Mouse (Mus musculus) bone marrow macrophage, adult 2 months (primary cell): ENCODE measurements around the gene Sbk3. TPM values are rescaled to one million over a fixed set of nuclear protein-coding genes. Genes with fewer than 3 reads are reported as not detected.
"Not testable (repeated sequence)": the region's sequence is repeated elsewhere in the genome, so short reads cannot be mapped to it uniquely, and the experiment has no call there.

Experiments used
- H3K27ac ChIP-seq: 2 replicates; pipeline ENCODE4 v1.5.1; 2012; ENCODE audit warnings: low read depth, low read length; ENCODE audit not compliant: insufficient read depth
- H3K4me1 ChIP-seq: 2 replicates; pipeline ENCODE4 v1.6.1; 2012; ENCODE audit warnings: low read length; ENCODE audit not compliant: control insufficient read depth, insufficient read depth
- H3K4me3 ChIP-seq: 2 replicates; pipeline ENCODE4 v1.5.1; 2012; ENCODE audit warnings: mild to moderate bottlenecking, low read length, moderate library complexity; ENCODE audit not compliant: insufficient read depth
- CTCF ChIP-seq: IDR thresholded peaks from 2 replicates; pipeline ENCODE4 v1.5.1; 2012; ENCODE audit warnings: low read depth, mild to moderate bottlenecking, low read length, moderate library complexity
- POLR2A ChIP-seq: IDR thresholded peaks from 2 replicates; pipeline ENCODE4 v1.6.1; 2012; ENCODE audit warnings: mild to moderate bottlenecking, low read depth, low read length, borderline replicate concordance
- polyA plus RNA-seq: library from polyadenylated mRNA; stranded (reverse); fragments of >200 nt; gene quantifications from 2 replicates; pipeline ENCODE4 v1.2.4, GENCODE M21; 2012; ENCODE audit not compliant: missing spikeins, insufficient read depth, insufficient read length

The Sbk3 gene
- polyA plus RNA-seq, 1 experiment: not detected

- TF ChIP-seq CTCF (no peak), POLR2A (no peak; the same call in 1 of the 2 replicates)
- peak within 1 kb of the TSS; percentile 100 for H3K27ac ChIP-seq
- peaks cover 18% of the 10 kb centered on the region for H3K4me1 ChIP-seq
- peak within 1 kb of the TSS; percentile 97 for H3K4me3 ChIP-seq
Observed at GRCm38 (mm10) chr7:5014251-5015117, 43.5 kb upstream of the Sbk3 start, which contains the start of the genes Zfp524 and Fiz1. TSS of gene Zfp524 (plus strand) at chr7:5014415. TSS of gene Fiz1 (minus strand) at chr7:5014697.

GRCm38 (mm10) chr7:5012681-5013513 lies 41.9 kb upstream of the Sbk3 start:
- H3K4me3 ChIP-seq: no peak overlapping the region

GRCm38 (mm10) chr7:5008229-5008628 lies 37.3 kb upstream of the Sbk3 start:
- no peak for TF ChIP-seq POLR2A
- TF ChIP-seq CTCF: no peak
- H3K4me3 ChIP-seq: no peak overlapping the region
- H3K27ac ChIP-seq: no peak overlapping the region
- peaks cover 4% of the 10 kb centered on the region; the same call in 1 of the 2 replicates for H3K4me1 ChIP-seq

More at GRCm38 (mm10) chr7:5012681-5013513, 41.9 kb upstream of the Sbk3 start:
- peaks cover 11% of the 10 kb centered on the region for H3K4me1 ChIP-seq
- TF ChIP-seq CTCF (no peak), POLR2A (no peak)
- 0 out of 2 replicates have a peak overlapping the region, but pooled peaks have one; percentile 4 for H3K27ac ChIP-seq

GRCm38 (mm10) chr7:5002876-5003275 lies 31.9 kb upstream of the Sbk3 start:
- not testable (repeated sequence) for H3K27ac ChIP-seq, H3K4me3 ChIP-seq, H3K4me1 ChIP-seq

GRCm38 (mm10) chr7:4999876-5000275 lies 28.9 kb upstream of the Sbk3 start:
- no peak overlapping the region for H3K27ac ChIP-seq
- no peak overlapping the region for H3K4me3 ChIP-seq
- TF ChIP-seq POLR2A: no peak
- TF ChIP-seq CTCF: no peak
- H3K4me1 ChIP-seq: peaks cover 5% of the 10 kb centered on the region; the same call in 1 of the 2 replicates

- no peak overlapping the region for H3K4me3 ChIP-seq
- H3K4me1 ChIP-seq: peaks cover 5% of the 10 kb centered on the region; the same call in 1 of the 2 replicates
- TF ChIP-seq POLR2A (no peak), CTCF (no peak)
- no peak overlapping the region for H3K27ac ChIP-seq
Observed at GRCm38 (mm10) chr7:4996934-4997333, 26.0 kb upstream of the Sbk3 start.

DNA sequence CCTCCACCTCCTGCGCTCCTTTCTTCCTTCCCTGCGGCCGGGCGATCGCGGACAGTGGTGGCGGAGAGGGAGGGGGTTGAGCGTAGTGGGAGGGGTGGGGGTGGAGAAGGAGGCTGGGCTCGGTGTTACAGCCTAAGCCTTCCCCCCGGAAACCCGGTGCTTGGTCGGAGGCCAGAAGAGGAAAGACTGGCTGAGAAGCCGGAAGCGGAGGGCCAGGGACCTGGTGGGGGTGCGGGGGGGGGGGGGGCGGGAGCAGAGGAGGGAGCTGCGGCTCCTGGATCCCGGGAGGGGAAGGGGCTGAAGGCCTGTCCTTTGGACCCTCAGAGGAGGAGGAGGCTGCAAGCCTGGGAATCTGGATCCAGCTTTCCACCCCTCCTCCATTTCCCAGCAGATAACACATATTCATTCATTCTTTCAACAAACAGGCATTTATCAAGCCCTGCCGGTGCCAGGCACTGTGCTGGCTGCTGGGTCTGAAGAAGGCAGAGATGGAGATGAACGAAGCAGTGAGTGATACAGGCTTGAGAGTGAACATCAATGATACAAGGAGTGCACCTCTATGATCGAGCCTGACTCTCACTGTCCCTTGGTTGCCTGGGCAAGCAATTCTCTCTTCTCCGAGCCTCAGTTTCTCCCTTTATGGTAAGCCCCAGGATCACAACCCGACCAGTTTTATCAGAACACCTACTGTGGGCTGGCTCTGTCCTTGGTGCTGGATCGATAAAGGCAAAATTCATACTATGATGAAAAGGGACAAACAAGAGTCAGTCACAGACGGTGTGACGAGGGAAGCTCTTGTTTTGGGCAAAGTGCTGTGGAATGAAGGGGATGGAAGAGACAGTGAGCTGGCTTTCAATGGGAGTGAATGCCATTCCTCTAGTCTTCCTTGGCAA lies 25.3 kb upstream of the Sbk3 start, which contains the start of gene Zfp579:
TSS of gene Zfp579 (minus strand) at position 156 of the 893 bp plus-strand sequence.
- H3K27ac ChIP-seq: no peak within 1 kb of the TSS
- TF ChIP-seq POLR2A (no peak), CTCF (no peak)
- H3K4me1 ChIP-seq: peaks cover 5% of the 10 kb centered on the region; the same call in 1 of the 2 replicates
- H3K4me3 ChIP-seq: peak within 1 kb of the TSS; percentile 88

- peaks cover 5% of the 10 kb centered on the region; the same call in 1 of the 2 replicates for H3K4me1 ChIP-seq
- TF ChIP-seq CTCF: no peak
- no peak for TF ChIP-seq POLR2A
- H3K27ac ChIP-seq: no peak overlapping the region
- H3K4me3 ChIP-seq: peak overlapping the region; percentile 88
Observed at GRCm38 (mm10) chr7:4995268-4996002, 24.5 kb upstream of the Sbk3 start.
